Mouse (Mus musculus): ENCODE data around the gene Gkn2.

Gene Gkn2

DNA sequence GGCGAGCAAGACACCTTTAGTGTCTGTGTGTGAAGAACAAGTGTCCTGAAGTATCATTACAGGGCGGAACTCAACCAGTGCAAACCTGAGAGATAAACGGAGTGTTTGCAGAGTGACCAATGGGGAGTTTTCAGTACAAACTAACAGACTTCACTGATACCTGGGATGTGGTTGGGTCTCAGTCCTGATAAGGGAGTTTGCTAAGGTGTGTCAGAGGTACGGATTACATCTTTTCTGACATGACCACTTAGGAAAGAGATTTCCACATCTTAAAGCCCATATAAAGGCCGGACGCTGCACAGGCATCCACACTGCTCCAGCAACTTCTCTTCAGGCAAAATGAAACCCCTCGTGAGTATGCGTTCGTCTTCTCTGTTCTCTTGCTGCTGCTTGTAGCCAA, at the start of gene Gkn2:
TSS of gene Gkn2 (plus strand) at position 301 of the 400 bp plus-strand sequence.
- DNase-seq (ENCODE audit: low read depth): no peak

GRCm38 (mm10) chr6:87323381-87323780, 49.8 kb upstream of the Gkn2 start:
- peak; percentile 79 for DNase-seq (ENCODE audit: low read depth)

DNA sequence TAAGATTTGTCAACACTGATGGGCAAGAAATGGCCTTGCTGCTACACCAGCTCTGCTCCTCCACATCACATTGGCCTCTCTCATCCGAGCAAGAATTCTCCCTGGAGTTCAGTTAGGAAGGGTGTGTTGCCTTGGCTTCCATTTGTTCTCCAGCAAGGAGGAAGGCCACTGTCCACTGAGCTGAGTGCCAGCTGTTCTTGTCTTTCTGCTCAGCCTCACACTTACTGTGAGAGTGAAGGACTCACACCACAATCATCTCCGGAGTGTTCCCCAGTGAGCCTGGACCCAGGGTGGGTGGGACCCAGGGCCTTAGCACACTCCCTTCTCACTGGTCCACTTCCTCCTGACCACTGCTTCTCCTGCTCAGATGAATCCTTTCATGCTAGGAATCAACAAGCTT, 46.2 kb upstream of the Gkn2 start:
- no peak for DNase-seq (ENCODE audit: low read depth)

GRCm38 (mm10) chr6:87328265-87329173, 44.6 kb upstream of the Gkn2 start:
- no peak for DNase-seq (ENCODE audit: low read depth)

DNA sequence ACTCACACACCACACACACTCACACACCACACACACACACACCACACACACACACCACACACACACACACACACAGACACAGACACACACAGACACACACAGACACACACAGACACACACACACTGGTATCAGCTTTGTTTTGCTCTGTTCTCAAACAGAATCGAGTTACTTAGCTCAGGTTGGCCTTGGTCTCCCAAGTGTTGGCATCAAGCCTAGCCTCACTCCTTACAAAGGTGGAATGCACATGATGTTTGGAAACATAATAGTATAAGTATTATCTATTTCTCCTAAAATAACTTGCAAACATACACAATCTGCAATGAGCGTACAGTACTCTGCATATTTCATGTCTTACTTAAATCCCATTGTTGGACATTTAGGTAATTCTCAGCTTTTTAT, 40.8 kb upstream of the Gkn2 start:
- DNase-seq (ENCODE audit: low read depth): peak; percentile 64

GRCm38 (mm10) chr6:87334361-87335090, 38.6 kb upstream of the Gkn2 start:
- peak; percentile 85 for DNase-seq (ENCODE audit: low read depth)

DNA sequence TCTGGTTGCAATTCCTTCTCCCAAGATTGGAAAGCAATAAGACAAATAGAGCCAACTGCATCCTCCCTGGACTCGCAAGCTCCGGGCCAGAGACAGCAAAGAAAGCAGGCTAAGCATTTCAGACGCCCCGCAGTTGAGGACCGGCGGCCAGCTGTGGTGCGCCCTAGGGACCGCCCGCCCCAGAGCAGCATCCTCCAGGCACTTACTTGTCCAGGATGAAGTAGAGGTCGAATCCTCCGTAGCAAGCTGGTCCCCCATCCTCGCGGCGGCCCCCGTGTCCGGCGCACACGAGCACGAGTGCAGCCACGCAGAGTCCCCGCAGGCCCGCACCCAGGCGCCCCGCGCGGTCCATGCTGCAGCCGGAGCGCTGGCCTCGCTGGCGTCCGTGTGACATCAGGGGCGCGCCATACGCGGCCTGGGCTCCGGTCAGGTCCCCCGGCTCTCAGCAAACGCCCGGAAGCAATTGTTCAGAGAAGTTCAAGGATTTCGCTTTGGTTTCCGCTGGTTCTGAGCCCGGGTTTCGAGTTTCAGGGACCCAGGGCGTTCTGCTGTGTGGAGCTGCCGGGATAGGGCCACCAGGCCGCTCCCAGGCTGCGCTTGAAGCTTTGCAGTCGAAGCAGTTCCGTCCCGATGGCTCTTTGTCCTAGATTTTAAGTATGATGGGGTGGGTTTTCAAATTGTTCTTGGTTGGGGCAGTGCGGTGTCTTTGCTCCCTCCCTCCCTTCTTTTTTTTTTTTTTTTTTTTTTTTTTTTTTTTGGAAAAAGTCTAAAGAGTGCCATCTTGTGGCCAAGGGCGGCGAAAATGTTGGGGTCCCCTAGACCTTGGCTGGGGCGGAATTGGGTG, 37.8 kb upstream of the Gkn2 start, which contains the start of gene Antxr1:
TSS of gene Antxr1 (minus strand) at position 731 of the 844 bp plus-strand sequence.
- peak; percentile 79 for DNase-seq (ENCODE audit: low read depth)

DNA sequence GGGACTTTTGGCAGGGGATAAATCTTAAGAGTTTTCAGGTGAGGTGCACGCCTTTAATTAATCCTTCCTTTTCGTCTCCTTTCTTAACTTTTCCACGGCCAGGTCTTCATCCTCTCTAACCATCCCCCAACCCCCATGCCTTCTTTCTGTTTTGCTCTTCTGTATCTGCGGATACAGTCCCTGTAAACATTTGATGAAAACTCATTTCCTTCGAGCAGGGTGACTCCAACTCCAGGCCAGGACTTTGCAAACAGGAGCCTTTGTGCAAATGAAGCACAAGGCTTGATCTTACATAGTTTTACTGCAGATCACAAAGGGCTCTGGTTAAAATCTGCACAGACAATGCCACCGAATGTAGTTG, 37.2 kb upstream of the Gkn2 start:
- DNase-seq (ENCODE audit: low read depth): no peak

DNA sequence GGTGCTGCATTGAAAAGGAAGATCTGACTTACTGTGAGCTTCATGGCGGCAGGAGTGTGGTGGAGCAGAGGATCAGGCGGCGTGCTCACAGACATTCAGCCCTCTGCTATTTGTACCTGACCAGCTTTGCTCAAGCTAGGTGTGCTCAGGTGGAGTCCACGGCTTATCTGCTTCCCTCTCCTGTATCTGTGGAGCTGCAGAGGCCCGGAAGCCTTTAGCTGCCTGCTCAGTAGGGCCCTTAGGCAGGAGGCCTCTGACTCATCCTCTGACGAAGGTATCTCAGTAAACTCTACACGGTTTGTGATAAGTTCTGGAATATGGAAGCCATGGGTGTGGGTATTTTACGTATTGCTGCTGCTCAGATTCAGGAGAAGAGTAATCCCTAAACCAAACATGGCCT, 22.3 kb upstream of the Gkn2 start, which contains the start of gene Gkn1:
TSS of gene Gkn1 (minus strand) at position 114 of the 400 bp plus-strand sequence.
- DNase-seq (ENCODE audit: low read depth): no peak

DNA sequence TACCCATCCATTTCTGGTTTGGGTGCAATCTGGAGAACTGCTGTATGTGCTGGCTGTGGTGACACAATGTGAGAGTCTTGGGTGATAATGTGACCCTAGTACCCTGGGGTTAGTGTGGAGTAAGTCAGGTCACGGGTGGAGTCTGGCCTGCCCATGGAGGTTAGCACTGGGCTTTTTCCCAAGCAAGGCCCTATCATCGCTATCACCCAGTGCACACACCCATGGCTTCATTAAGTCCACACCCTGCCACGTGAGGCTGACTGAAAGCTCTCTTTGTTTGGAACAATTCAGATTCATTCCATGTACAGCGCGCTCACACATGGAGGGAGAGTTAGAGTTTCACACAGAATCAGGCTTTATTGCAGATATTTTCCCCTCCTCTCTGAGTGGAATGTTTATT, 18.7 kb upstream of the Gkn2 start:
- DNase-seq (ENCODE audit: low read depth): peak; percentile 33

DNA sequence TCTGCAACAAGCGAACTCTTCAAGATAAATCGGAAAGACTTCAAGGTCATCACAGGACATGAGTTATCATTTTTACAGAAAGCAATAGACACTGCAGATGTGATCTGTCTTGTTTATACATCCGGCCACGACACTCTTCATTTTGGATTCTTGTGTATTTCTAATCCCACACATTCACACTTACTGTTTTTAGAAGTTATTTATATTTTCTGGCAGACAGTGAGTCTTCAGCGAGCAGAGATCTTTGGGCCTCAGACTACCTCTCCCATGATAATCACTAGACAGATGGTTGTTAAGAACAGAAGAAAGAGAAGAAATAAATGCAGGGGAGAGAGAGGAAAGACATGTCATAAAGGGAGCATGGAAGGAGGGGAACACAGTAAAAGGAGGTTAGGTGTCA, 3.9 kb upstream of the Gkn2 start:
- DNase-seq (ENCODE audit: low read depth): no peak

DNA sequence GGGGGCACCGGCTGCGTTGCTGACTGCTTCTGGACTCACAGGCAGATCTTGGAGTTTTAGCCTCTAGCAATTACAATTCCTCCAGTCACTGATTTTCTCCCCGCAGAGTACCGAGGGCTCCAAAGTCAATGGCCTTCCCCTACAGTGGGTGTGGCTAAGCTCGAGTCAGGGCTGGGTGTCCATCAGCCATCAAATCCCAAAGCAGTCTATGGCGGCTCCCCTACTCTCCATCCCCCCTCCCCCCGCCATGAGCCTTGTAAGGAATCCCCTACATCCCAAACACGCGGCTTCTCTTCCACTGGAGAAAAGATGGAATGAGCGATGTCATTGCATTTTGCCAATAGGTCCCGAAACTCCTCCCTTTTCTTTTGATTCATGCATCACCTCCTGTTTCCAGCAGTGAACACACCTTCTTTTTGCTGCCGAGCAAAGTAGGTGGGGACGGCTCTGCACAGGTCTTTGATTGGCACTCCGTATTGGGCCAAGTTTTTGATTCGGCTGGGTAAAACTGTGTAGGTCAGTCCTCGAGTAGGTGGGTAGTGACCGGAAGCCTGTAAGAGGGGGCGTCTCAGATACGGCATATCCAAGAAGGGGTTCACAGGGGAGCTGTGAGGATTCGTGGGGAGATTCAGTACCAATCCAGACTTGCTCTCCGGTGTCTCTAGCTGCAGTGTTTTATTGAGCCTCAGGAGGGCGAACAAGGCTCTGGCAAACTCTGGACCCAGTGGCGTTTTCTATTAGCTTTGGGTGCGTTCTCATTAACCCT, 11.0 kb downstream of the Gkn2 start:
- DNase-seq (ENCODE audit: low read depth): peak; percentile 32

GRCm38 (mm10) chr6:87384761-87385160, 11.6 kb downstream of the Gkn2 start:
- peak; percentile 64 for DNase-seq (ENCODE audit: low read depth)

DNA sequence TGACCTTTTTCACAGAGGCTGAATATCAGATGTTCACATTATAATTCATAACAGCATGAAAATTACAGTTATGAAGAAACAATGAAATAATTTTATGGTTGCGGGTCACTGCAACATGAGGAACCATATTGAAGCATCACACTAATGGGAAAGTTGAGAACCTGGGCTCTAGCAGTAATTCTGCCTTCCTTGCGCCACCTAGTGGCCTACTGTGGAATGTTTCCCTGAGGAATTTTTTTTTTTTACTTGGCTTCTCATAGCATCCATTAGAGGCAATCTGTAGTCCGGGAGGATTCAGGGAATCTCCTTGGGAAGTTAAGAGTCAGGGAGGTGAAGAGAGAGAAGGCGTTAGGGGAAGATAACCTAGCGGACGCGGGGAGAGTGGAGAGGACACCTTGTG, 13.0 kb downstream of the Gkn2 start:
- DNase-seq (ENCODE audit: low read depth): peak; percentile 94

DNA sequence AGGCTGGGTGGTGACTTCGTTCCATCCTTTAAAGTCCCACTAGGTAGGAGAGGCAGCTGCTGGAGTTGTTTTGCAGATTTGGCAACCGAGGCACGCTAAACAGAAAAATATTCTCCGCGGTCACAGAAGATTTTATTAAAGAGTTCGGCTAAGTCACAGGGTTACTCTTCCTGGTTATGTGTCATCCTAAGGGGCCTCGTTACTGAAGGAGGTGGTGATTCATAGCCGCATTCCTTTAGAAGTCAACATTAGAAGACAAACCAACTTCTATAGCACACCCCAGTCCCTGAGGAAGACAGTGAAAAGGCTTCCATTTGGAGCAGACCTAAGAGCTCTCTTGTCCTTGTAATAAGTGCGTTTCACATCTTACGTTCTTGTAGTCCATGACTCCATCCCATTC, 13.5 kb downstream of the Gkn2 start:
- peak; percentile 57 for DNase-seq (ENCODE audit: low read depth)

- DNase-seq (ENCODE audit: low read depth): no peak
Measured at GRCm38 (mm10) chr6:87388877-87389276, 15.7 kb downstream of the Gkn2 start, which contains the start of gene Gkn3. Gkn3 (minus strand) TSS chr6:87388935.

DNA sequence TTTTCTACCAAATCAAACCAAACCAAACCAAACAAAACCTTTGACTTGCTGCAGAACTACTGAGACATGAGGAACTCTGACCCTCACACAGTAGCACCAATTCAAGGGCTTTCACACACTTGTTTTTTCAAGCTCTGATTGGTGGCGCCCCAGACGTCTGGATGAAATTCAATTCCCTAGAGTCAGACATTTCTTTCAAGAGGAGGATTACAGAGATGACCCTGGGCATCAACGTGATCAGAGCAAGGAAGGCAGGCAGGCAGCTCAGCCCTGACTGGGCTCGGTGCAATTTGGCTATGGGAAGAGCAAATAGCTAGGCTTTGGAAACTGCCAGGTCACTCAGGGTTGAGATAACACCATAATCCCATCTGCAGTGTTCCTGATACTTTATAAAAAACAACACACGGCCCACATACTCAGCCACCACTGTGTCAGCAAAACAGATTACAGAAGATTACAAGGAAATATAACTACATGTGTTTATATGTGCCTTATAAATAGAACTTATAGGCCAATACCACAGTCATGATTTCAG, 16.4 kb downstream of the Gkn2 start:
- no peak for DNase-seq (ENCODE audit: low read depth)

DNA sequence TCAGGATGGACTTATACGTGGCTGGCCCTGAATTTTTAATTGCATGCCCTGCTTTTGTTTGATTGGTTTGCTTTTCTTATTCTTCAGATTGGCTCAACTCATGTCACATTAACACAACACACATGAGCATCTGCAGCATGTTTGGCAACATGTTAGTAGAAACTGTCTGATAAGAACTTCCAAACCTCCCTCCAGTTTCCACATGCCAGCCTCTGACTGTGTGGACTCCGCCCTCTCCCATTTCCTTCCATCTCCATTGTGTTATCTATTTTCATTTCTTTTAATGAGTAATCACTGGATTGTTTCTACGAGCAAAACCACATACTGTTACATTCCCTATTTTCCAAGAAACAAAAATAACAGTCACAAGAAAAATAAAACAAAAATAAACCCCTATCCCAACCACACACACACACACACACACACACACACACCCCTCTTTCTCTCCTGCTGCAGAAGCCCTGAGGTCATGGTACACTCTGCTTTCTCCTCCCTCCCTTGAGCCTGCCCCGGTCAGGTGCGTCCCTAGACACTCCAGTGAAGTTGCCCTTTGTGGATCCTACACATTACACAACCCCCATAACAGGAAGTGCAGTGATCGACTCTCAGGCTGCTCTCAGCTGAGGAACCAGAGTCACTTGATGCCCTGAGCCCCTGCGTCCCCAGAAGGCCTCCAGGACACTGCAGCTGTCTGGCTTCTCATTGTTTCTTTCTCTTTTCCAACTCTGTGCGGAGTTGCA, 20.5 kb downstream of the Gkn2 start:
- no peak for DNase-seq (ENCODE audit: low read depth)

- DNase-seq (ENCODE audit: low read depth): no peak
Measured at GRCm38 (mm10) chr6:87394783-87395182, 21.6 kb downstream of the Gkn2 start.

DNA sequence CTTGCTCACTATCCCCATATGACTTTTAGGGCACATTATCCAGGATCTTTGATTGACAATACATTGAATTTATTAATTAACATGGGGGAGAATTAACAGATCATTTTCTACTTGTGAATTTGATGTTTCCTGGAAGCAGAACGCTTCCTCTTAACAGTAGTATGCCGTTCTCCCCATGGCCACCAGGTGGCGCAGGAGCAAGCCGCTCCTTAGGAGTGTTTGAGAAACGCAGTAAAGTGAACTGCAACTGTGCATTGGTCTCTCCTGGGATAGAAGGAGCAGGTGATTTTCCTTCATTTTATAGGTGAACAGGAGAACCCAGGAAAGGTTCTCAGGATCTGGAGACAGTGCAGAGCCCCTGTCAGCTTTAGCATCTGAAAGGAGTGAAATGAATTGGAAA, 26.0 kb downstream of the Gkn2 start:
- peak; percentile 89 for DNase-seq (ENCODE audit: low read depth)

All from NIH3T3 (cell line).